Mouse (Mus musculus): Measurements from ENCODE around the gene Hist1h2ag.

- TF ChIP-seq CTCF (IDR thresholded peaks at IDR 0.05; ENCODE audit: extremely low read depth, insufficient read depth, low read length) (no peak), POLR2A (IDR thresholded peaks at IDR 0.05; ENCODE audit: extremely low read depth, insufficient read depth, low read length) (no peak)
Observed at GRCm38 (mm10) chr13:22006334-22007120, 36.2 kb downstream of the Hist1h2ag start.

All from cortical plate, adult 2 months (tissue).